Mouse (Mus musculus): Measurements from ENCODE around the gene Tapbpl. TPM values are rescaled to one million over a fixed set of nuclear protein-coding genes. Genes with fewer than 3 reads are reported as not detected.

The Tapbpl gene
- total RNA-seq, 2 experiments from 2014 or later = 3.3 TPM

DNA sequence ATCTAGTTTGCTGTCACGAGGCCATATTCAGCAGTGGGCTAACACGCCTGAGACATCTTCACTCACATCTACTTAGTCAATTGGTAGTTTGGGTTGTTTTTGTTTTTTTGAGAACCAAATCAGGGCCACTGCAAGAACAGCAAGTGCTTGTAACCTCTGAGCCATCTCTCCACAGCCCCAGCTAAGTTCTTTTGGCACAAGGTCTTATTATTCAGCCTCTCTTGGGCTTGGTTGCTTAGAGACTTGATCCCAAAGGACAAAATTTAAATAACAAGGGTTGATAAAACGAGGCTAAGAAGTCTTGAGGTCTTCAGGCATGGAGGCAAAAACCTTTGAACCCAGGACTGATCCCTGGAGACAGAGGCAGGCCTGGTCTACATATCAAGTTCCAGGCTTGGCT lies 35.4 kb downstream of the Tapbpl start:
- DNase-seq = no peak

DNA sequence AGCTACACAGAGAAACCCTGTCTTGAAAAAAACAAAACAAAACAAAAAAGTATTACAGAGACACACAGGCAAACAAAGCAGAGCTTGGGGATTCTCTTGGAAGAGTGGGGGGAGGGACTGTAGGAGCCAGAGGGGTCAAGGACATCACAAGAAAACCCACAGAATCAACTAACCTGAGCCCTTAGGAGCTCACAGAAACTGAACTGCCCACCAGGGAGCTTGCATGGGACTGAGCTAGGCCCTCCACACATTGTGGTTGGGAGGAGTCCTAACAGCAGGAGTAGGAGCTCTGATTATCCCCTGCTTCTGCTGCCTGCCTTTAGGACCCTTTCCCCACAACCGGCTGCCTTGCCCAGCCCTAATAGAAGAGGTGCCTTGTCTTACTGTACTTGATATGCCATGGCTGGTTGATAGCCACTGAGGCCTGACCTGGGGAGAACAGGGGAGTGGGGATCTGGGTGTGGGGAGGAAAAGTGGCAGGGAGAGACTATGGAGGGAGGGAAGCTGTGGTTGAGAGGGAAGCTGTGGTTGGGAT lies 36.1 kb downstream of the Tapbpl start:
- DNase-seq = no peak

DNA sequence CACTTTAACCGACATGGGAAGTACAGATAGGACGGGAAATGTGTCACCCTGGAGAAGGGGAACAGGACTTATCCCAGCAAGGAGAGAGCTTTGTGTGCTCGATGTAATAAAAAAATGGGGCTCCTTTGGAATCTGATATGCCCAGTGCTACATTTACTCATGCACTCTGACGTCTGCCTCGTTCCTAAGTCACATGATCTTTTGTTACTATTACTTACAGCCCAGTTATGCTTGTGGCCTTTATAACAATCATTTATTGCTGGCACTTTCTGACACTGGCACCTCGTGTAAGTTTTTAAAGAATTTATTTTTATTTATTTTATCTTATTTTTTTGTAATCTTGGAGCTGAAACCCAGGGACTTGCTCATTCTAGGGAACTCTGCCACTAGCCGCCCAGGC lies 38.3 kb downstream of the Tapbpl start:
- DNase-seq = no peak

DNA sequence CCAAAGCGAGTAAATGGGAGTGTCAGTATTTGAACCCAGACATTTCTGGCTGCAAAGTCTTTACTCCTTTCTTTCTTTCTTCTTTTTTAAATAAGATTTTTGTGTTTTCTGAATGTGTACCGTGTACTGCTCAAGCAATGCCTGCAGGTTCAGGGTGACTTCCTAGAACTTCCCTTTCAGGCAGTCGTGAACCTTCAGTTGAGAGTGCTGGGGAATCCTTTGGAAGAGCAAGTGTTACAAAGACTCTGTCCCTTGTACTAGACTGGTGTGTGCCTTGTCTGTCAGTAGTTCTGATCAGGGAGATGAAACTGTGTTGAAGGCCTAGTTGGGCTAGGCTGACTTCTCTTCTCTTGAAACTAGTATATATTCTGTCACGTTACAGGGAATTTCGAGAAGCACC lies 38.8 kb downstream of the Tapbpl start:
- DNase-seq = no peak

DNA sequence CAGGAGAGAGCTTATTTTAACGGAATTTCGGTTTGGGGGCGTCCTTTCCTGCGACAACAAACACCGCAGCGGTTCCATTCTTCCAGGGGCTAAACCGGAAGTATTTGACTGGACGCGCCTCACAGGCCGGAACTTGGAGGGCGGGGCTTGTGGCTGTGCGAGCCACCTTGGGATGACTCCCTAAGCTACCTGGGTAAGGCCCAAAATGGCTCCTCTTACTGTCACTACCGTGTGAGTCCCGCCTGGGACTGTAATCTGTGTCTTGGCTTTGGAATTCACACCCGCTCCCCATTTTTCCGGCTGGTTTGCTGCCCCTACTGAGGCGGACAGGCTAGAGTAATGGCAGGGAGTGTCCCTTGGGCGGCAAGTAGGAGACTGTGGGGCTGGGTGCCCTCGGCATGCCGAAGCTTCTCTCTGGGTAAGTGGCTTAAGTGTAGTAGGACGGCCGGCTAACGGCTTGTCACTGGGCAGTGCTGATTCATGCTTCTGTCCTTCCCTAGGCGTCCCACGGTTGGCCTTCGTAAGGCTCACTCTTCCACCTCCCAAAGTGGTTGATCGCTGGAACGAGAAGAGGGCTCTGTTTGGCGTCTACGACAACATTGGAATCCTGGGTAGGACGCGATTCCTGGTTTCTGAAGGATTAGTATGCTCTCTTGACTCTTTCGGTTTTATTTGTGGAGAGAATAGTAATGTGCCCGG lies 39.5 kb downstream of the Tapbpl start:
- peak; percentile 88 for DNase-seq

DNA sequence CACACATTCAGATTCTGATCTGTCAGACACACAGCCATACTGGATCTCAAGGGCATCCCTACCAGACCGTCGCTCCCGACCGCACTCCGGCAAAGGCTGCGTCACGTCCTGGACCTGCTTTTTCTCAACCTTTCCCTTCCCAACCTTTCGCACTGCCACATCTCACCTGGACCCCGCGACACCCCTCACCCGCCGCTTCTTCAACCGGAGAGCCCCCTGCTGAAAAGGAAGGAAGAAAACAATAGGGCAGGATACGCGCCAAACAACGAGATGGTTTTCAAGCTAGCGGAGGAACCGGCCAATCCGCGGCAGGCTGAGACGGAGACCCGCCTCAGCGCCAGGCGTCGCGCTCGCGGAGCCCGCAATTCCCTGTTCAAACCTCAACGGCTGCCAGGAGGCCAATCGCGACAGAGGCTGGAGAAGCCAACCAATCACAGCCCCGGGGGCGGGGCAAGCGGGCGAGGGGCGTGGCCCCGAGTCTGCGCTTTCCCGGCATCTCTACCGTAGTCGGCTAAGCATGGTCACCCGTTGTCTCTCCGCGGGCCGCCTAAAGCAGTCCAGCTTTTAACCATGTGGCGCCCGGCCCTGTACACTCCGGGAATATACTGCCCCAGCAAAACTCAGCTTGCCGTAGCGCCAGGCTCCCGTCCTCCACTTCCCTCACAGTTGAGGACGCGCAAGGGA lies 40.2 kb downstream of the Tapbpl start, which contains the start of the genes Ncapd2 and Mrpl51:
Gene Ncapd2, minus strand, starts transcription at position 370 of the 684 bp plus-strand sequence.
Gene Mrpl51, plus strand, starts transcription at position 470 of the 684 bp plus-strand sequence.
- DNase-seq = peak; percentile 95 to 97

DNA sequence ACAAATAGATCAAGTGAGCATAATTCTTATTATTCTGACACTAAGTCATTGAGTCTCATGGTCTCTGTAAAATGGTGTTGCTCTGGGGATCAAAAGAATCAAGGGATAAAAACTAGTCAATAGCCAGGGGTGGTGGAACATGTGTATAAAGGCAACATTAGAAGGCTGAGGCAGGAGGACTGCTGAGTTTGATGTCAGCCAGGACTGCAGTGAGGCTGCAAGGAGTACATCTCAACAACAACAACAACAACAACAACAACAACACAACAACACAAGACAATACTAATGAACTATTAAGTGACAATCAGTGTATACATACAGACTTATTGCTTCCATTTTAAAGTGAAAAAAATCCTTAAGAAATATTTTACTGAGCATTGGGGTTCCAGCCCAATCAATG lies 40.8 kb downstream of the Tapbpl start:
- no peak for DNase-seq

DNA sequence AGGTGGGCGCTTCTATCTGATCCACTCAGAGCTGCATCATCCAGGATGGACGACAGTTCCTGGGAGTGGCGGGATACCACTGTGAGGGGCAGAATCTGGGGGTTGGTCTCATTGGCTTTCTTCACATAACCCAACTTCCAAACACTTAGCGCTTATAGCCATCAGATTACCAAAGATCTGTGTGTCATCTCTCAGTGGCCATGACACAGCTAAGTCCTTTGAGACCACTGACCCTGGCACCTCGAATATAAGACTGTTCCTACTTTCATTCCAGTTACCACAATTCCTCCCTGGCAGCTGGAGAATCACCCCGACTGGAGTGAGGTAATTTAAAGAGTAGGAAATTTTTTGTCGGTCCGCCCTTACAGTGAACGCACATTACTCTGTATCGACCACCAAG lies 45.5 kb downstream of the Tapbpl start:
- DNase-seq = no peak

DNA sequence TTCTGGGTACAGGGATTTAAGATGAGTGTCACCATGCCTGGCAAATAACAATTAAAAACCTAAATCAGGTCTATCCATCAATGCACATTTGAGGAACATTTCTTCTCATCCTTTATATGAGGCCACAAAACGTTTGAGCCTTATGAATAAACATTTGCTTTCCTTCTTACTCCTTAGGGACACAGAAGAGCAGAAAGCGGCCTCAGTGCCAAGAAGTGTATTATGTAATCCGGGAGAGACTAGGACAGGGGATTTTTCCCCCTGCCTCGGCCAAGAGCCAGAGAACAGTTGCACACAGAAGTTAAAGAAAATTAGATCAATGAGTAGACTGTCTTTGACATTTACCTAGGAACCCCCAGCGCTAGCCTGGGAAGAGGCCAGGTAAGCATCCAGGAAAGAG lies 49.5 kb downstream of the Tapbpl start:
- no peak for DNase-seq

DNA sequence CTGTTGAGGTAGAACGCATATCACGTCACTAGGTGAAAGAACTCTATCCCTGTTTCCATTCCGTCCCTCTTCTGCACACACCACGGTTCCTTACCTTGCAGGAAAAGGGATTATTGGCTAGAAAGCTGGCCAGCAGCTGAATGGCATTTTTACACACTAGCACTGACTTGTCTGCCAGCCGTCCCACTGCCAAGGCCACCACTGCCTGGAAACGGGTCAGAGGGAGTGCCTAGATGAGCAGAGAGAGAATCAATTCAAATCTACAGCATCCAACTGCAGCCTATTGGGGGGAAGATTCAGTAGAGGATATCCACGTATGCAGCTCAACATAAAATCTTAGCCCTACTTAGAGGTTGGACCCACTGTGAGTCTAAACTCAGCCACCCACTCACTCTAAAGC lies 52.1 kb downstream of the Tapbpl start:
- DNase-seq = no peak

DNA sequence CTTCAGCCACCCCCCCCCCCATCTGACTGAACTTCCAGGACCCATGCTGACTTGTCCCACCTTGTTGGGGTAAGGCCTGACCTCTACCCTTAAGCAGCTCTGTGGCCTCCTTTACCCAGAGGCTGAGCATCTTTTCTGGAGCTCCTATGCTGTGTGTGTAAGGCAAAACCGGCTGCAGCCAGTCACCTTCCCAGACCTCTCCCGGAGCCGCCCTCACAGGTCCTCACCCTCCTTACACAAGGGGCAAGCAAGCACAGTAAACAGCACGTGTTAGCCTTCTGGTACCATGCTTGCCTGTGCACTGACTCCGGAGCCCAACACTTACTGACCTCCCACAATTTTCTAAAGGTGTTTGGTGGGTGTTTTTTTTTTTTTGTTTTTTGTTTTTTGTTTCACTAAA lies 56.2 kb downstream of the Tapbpl start:
- DNase-seq = no peak

Small RNAs within 50 kb of the gene (microRNA-seq; reads per million reads assigned to microRNA genes)
- 0.21 to 0.60 reads per million in 2 experiments for gene Mir3098
- gene Mir8113 = 0 reads per million in 2 experiments

Other genes with a start within 250 kb of the Tapbpl start
- 100 to 1,000 TPM; 163 to 173 TPM for gene Pianp, start 235.2 kb downstream of the Tapbpl start, total RNA-seq (2021)
- gene Zfp384, start 222.7 kb downstream of the Tapbpl start, total RNA-seq (2021) = 10 to 100 TPM; 43.9 to 48.9 TPM
- gene Ing4, start 192.1 kb downstream of the Tapbpl start, total RNA-seq (2021) = 10 to 100 TPM; 56.9 to 65.7 TPM
- 10 to 100 TPM; 13.4 to 17.8 TPM for gene Acrbp, start 182.2 kb downstream of the Tapbpl start, total RNA-seq (2021)
- under 1 TPM; 0.53 to 0.75 TPM for gene Lpar5, start 163.9 kb downstream of the Tapbpl start, total RNA-seq (2021)
- 100 to 1,000 TPM; 172 to 173 TPM for gene Chd4, start 135.9 kb downstream of the Tapbpl start, total RNA-seq (2021)
- 10 to 100 TPM; 30.2 to 34.4 TPM for gene Nop2, start 100.0 kb downstream of the Tapbpl start, total RNA-seq (2021)
- 10 to 100 TPM; 67.5 to 68.9 TPM for gene Iffo1, start 86.6 kb downstream of the Tapbpl start, total RNA-seq (2021)
- 1,000 to 10,000 TPM; 2,301 to 2,480 TPM for gene Gapdh, start 65.4 kb downstream of the Tapbpl start, total RNA-seq (2021)
- gene Ncapd2, start 40.2 kb downstream of the Tapbpl start, total RNA-seq (2021) = 10 to 100 TPM; 22.8 to 26.5 TPM
- gene Mrpl51, start 40.1 kb downstream of the Tapbpl start, total RNA-seq (2021) = 10 to 100 TPM; 70.7 to 72.3 TPM
- gene Vamp1, start 16.3 kb downstream of the Tapbpl start, total RNA-seq (2021) = 10 to 100 TPM; 75.3 to 80.4 TPM
- gene Cd27, start 5.2 kb upstream of the Tapbpl start, total RNA-seq (2021) = not detected
- not detected for gene Tuba3a, start 54.2 kb upstream of the Tapbpl start, total RNA-seq (2021)
- 1 to 10 TPM; 6.9 to 7.0 TPM for gene Ltbr, start 82.0 kb upstream of the Tapbpl start, total RNA-seq (2021)
- 1 to 10 TPM; 4.1 to 4.3 TPM for gene Scnn1a, start 88.8 kb upstream of the Tapbpl start, total RNA-seq (2021)
- 10 to 100 TPM in 1 of 2 experiments, 1 to 10 TPM in 1; 9.9 to 12.6 TPM for gene Tnfrsf1a, start 117.5 kb upstream of the Tapbpl start, total RNA-seq (2021)
- under 1 TPM in 1 of 2 experiments, not detected in 1; 0.25 TPM for gene Plekhg6, start 148.9 kb upstream of the Tapbpl start, total RNA-seq (2021)